Mouse (Mus musculus) Muller cell, postnatal 12 days (primary cell): ENCODE results near the gene Tcf12.

ENCODE experiments used
- DNase-seq: peaks from one replicate; pipeline ENCODE4 v3.0.0-alpha.2; 2015; ENCODE audit errors: inconsistent ontology term

Gene Tcf12

DNA sequence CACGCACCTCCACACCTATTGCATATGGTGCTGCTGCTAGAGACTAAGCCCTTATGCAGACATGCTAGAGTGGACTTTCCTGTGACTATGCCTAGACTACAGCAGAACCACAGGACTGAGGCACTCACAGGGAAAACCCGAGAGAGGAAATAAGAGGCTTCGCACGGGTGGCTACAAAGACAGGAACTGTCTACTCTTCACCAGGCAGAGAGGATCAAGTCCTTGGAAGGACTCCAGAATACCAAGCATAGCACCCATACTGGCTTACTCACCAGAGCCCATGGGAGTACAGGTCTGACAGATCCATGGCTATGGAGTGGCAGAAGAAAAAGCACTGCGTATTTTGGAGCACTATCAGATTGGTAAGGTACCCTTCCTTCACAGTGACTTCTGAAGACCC, 269.8 kb downstream of the Tcf12 start:
- no peak for DNase-seq

DNA sequence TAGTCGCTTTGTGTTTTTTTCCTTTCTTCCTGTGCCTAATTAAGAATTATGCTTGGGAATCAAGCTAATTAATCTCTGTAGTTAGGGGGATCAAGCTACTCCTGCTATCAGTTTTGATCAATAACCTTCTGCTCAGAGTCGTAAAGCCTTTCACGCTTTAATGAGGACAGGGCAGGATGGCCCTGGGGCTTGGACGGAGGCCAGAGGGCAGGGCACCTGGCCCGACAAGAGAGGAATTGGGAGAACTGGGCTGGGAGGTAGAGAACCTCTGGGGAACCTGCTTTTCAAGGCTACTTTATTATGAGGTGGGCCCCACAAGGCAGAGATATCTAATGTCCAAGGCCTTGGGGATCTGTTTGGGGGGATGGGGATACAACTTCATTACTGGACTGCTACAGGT, 274.3 kb downstream of the Tcf12 start:
- no peak for DNase-seq

DNA sequence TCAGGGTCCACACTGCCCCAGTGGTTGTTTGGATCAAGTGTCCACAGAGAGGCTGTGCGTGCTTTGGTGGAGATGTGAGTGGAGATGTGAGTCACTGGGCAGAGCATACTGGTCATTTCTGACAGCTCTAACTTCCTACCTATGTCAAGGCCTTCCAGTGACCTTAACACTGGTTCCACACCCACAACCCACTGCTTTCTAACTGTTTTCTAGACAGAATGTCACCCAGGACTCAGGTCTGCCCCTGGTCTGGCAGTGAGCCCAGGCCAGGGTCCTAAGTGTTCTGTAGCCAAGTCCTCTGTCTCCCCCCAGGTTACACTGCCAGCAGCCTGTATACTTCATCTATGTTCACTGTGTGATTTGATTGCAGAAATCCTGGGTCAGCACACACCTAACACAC, 275.3 kb downstream of the Tcf12 start:
- DNase-seq: no peak

DNA sequence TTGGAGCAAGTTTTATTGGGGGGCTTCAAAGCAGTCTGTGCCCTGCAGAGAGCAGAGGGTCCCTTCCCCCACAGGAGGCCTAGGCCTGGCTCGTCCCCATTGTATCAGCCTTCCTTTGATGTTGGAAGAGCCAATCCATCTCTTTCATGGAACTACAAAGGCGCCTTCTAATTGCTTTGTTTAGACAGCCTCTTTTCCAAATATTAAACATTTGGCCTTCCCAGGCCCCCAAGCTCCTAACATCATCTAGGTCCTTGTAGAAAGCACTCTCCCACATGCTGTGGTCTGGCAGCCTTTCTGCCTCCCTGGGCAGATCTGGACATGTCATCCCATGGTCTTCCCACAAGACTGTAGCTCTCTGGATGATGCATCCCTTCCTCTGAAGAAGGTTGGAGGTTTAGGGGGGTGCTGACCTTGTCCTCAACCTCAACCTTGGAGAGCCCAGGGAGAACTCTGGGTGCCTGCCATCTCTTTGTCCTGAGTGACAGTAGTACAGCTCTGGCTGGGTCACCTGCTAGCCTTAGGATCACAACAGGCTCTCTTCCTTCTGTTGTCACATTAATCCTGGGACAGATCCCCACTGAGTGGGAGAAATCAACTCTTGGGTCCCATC, 276.4 kb downstream of the Tcf12 start:
- no peak for DNase-seq

DNA sequence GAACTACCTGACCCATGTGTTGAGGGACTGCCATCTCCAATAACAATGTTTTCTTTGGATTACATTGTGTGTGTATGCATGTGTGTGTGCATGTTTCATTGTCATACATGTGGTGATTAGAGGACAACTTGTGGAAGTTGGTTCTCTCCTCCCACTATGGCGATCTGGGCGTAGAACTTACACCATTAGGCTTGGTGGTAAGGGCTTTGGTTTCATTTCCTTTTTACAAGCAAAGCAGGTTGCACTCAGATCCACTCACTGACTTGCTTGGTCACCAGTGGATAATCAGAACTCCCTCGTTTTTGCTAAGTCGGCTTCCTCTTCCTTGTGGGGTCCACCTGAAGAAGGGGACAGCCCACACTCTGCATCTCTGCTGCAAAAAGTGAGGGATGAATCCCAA, 277.0 kb downstream of the Tcf12 start:
- no peak for DNase-seq

DNA sequence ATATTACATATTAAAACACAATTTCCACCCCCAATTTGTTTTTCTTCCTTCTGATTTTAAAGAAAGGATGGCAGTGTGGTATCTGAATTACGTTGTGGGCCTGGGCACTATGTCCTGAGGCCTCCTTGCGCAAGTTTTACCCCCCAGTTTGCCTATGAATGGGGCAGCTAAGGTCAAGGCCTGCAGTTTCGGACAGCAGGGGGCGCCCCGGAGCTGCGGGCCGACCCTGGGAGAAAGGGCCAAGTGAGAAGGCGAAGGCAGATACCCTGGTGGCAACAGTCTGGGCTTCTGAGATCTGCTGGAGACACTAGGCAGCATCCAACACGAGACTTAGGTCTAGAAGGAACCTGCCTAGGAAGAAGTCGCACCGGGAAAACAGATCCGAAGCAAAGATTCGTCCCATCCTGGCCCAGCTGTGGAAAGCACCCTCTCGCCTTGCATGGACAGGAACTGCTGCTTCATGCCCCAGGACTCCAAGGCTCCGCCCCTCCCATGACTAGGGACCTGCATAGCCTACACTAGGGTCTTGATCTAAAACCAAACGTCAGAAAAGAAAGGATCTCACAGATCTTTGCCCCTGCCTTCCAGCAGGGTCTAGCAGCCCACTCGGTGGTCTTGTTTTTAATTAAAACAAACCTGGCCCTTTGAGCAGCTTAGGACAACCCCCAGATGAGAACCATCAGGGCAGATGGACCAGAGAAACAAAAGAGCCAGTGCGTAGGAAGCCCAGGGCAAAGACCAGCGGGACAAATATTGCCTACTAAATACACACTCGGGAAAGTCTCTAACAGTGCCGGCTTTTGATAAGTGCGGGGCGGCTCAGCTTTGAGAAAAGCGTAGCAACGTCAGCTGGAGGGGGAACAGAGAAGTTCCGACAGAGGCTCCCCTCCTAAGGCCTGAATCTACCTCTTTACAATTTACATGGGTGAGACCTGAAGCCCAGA, 279.6 kb downstream of the Tcf12 start:
- peak; percentile 48 for DNase-seq

DNA sequence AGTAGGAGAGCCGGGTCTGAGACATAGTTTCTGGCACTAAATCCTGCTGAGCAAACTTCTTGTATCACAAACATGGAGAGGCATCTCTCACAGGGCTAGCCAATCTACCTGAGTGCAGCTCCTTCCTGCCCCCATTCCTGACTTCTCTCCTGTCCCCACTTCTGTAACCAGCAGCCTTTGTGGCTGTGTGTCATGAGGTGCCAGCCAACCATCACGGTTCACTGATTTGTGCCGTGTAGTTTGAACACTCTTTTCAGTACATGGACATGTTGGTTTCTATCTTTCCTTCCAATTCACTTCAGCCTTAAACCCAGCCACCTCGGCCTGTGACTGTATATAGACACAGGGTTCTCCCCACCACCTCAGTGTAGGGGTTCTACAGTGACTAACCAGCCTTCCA, 280.7 kb downstream of the Tcf12 start:
- DNase-seq: no peak

DNA sequence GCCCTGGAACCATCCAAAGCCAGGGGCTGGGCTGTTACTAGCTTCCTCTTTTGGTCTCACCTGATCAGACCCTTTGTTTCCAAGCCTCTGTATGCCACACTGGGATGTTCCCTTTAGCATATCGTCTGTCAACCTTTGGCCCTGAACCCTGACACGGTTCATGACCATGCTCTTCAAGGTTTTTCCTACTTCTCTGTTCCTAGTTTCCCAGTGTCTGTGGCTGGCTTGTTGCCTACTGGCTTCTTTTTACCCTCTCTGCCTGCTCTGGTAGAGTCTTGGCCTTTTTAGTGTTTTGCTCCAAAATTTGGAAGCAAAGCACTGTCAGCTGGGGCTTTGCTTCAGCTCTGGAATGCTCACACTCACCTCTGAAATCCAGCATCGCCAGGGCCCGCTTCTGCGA, 281.3 kb downstream of the Tcf12 start:
- DNase-seq: no peak

DNA sequence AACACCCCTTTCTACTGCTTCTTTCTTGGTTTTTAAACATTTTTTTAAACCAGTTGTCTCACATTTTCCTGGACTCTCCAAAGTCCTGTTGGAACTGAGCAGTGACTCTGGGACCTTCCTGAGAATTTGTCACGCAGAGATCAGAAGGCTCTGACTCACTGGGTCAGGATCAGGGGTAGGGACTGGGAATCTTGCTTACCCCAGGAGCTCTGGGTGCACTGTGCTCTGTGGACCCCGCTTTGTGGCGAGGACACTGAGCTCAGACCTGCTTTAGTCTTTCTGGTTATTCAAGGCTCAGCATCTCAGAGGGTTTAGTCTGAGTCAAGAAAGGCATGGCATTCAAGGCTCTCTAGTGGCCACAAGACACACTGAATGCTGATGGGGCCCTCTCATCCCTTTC, 281.9 kb downstream of the Tcf12 start:
- DNase-seq: no peak

DNA sequence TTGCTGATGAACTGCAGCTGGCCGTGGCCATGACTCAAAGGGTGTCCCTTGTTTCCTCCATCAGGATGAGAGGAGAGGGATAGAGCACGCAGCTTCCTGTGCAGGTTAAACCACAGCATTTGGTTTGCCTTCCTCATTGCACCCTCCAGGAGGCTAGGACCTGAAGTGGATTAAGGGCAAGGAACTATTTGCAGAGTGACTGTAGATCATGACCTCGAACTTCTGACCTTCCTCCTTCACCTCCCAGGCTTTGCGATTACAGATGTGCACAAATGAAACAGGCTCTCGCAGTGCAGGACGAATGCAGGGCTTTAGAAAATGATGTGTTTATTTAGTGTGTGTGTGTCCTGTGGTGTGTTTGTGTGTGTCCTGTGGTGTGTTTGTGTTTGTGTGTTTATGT, 282.5 kb downstream of the Tcf12 start:
- DNase-seq: no peak

DNA sequence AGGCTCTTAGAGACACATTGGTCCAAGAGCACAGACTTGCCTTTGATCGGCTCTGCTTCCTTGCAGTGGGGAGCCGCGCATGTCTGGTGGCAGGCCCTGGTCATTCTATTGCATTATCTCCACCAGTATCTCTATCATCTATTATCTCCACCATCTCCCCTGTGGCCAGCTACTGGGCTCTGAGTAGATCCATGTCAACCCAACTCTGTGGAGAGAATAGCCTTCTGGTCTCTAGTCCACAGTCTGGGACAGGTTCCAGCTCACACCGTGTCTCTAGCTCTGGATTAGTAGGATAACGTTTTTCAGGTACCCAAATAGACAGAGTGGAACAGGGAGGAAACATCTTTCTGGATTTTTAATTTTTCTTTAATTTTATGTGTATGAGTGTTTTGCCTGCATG, 284.3 kb downstream of the Tcf12 start:
- DNase-seq: no peak

DNA sequence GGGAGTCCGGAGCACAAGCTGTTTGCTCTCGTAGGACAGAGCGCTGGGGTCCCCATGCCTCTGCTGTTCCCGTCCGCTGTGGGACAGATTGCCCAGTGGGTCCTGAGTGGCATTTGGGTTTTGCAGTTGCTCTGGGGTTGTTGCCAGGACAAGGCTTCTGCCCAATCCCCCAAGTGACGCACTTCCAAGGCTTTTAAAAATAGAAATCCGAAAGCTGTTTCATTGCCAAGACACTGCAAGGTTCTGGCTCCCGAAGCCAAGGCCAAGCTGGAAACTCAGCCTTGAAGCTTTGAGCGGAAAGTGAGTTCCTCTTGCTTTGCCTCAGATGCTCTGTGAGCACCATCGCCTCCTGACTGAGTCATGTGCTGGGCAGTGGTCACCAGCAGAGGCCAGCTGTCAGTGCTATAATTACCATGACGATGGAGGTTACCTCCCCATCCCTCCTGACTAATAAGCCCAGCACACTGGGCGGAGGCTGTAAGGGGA, 285.6 kb downstream of the Tcf12 start:
- DNase-seq: peak; percentile 74

DNA sequence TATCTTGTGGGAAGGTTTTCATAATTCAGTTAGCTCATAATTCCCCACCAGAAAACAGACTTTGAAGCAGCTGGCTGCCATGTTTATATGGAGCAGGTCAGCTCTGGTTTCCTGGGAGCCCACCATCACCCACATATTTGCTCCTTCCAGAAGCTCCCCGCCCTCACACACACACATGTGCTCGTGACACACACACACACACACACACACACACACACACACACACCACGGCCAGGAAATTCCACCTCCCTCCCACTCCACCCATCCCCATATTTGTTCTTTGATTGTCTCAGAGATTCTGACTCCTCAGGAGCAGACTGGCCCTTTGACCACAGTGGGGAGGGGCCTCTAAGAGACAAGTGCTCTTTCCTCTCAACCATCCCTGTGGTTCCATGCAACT, 289.7 kb downstream of the Tcf12 start:
- no peak for DNase-seq

DNA sequence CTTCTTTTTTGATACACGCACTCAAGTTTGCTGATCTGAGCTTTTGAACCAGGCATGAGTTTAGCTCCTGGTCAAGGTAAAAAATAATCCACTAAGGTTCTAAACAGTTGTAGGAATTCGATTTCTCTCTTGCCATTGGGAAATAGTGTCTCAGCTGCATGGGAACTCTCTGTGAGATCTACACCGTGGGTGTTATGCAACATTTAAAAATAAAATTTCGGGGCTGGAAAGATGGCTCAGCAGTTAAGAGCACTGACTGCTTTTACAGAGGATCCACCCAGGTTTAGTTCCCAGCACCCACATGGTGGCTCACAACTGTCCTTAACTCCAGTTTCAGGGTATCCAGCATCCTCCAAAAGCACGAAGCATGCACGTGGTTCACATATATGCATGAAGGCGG, 293.2 kb downstream of the Tcf12 start:
- DNase-seq: no peak

DNA sequence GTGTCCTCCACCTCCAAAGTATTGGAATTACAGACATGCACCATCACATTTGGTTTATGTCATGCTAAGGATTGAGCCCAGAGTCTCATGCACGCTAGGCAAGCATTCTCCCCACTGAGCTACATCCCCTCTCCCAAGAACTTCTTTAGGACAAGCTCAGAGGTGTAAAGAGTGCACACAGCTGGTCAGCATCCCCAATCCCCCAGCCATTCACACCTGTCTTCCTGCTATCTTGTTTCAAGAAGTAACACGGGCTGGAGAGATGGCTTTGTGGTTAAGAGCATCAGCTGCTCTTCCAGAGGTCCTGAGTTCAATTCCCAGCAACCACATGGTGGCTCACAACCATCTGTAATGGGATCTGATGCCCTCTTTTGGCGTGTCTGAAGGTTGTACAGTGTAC, 295.6 kb downstream of the Tcf12 start:
- no peak for DNase-seq

DNA sequence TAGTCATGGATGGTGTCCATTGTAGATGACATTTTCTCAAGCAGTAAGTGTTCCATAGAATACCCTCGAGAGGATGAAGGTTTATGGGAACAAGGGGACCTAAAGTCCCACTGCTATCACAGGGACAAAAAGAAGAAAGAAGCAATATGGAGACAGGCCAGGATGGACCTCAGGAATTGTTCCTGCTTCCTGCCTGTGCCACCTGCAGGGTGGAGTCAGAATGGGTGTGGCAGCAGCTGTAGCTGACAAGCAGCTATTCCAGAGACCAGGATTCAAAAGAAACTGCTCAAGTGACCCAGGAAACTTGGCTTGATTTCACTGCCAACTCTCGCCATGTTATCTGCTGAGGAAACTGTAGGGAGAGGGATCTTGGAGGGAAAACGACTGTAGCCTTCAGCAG, 298.1 kb downstream of the Tcf12 start:
- no peak for DNase-seq

DNA sequence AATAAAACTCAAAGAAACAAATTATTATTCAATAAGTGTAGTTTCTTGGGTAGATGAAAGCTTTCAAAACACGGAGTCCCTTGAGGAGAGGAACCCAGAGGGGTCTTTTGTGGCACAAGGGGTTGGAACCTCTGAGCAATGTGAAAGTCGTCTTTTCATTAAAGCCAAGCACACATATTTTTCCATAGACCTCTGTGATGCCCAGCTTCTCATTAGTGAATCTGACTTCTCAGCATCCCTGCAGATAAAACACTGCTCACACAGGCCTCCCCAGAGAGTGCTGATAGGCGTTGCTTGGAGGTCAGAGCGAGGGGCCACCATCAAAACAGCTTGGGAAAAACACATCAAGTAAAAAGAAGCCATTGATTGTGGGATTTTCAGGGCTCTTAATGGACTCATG, 298.8 kb downstream of the Tcf12 start:
- DNase-seq: no peak

DNA sequence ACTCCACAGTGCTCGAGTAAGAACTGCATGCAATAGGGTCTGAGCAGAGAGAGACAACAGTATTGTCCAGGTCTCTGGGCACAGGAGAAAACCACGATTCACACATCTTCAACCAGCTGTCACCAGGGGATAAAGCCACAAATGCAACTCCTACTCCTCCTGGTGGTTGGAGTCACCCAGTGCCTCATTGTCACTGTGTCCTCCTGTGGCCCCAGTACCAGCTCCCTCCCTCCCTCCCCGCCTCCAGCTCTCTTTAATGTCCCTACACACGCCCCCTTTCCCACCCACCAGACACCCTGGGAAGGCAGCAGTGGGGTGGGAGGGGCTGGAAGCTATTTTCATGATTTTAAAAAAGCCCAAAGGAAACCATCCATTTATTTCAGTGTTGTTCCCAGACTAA, 299.3 kb downstream of the Tcf12 start:
- DNase-seq: no peak

DNA sequence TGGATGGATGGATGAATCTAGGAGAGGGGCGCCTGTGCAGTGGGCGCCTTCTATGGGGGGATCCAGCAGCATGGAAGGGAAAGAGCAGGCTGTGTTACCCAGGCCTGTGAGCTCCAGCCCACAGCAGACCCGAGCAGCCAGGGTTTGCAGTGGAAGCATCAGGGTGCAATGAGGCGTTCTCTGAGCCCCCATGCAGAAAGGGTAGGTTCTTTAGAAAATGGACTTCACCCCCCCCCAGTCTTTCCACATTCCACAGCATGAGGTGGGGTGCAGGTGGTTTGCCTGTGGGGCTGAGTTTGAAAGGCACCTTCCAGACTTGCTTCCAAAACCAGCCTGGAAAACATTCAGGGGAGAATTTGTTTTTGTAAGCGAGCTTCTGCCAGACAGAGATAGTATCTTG, 300.3 kb downstream of the Tcf12 start:
- no peak for DNase-seq

DNA sequence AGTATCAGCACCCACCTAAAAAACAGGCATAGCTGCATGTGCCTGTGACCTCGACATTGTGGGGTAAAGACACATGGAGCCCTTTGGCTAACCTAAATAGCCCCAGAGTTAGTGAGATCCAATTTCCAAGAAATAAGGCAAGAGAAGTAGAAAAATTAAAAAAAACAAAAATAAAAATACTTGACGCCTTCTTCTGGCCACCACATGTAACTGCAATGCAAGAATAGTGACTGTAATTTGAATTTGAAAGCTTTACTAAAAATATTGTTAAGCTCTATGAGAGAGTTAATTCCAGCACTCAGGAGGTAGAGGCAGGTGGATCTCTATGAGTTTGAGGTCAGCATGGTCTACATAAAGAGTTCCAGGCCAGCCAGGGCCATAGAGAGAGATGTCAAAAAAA, 300.9 kb downstream of the Tcf12 start:
- DNase-seq: no peak

DNA sequence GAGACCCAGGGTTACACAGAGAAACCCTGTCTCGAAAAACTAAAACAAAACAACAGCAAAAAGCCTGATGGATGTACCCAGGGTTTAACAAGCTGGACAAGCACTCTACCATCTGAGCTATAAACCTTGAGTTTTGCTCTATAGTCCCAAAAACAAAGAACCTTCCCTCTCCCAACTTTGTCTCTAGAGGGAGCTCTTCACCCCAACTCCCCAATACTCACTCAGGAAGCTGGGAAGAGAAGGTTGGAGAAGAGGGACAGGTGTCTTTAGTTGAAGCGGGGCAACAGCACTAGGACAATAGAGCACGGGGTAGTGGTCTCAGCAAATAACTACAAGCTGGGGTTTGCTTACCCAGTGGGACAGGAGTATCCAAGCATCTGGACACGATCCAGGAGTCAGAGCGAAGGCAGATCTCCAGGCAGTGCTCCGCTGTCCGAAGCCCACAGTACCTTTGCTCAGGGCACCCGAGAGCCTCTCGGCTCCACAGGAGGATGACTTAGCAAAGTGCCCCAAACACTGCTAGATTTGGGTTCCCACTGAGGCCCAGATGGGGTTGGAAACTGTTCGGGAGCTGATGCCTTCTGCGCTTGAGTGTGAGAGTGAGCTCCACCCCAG, 302.9 kb downstream of the Tcf12 start:
- DNase-seq: peak; percentile 38

DNA sequence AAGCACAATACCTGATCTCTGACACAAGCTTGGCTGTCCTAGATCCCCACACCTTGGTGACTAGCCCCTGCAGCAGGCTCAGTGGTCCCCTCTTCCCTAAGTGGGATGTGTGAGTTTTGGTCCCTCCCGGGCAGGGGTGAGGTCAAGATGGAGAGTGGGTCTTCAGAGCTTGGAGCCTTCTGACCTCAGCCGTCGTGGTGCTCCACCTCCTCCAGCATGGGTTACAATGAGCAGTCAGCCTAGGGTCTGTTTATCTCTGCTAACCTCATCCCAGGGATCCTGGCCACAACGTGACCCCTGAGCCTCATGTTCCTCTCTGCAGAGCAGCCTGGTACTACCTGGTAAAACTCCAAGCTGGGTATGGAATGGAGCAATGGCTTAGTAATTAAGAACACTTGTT, 303.9 kb downstream of the Tcf12 start:
- no peak for DNase-seq

DNA sequence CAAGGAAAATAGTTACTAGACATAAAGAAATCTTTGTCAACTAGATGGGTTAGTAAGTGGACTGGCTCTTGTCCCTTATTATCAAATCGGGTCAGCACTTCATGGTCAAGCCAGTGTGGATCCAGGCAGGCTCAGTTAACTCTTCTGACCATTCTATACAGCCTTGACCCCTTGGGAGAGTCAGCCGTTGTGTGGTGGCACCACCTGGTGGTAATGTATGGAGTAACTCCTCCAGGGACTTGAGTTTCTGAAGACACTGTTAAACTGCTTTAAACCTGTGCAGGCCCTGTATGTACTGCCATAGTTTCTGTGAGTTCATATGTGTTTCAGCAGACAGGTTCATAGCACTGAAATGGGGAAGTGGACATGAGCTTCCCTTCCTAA, 305.3 kb downstream of the Tcf12 start:
- peak; percentile 72 for DNase-seq
